Mouse (Mus musculus) erythroid progenitor cell, adult 5-6 weeks (primary cell): ENCODE measurements around the gene Fam89a. TPM values are rescaled to one million over a fixed set of nuclear protein-coding genes. Genes with fewer than 3 reads are reported as not detected.

Source experiments
- ATAC-seq: replicated peaks from 2 replicates; pipeline ENCODE4 v1.8.0; 2016; ENCODE audit warnings: moderate number of reproducible peaks, mild to moderate bottlenecking, moderate TSS enrichment, inconsistent platforms; ENCODE audit not compliant: poor library complexity, low FRiP score, severe bottlenecking
- total RNA-seq, 2 experiments: library from RNA; stranded (forward) in 1 of 2; stranded (reverse) in 1 of 2; fragments of 150-400 nt in 1 of 2; fragments of 186-747, 209-891 nt in 1 of 2; gene quantifications; 2 replicates each; pipeline versions ENCODE4 v1.2.3 to v1.2.4; 2015 to 2017; ENCODE audit warnings: low replicate concordance in 2 of 2

The Fam89a gene
- total RNA-seq, 2 experiments from 2014 or later, result not detected

DNA sequence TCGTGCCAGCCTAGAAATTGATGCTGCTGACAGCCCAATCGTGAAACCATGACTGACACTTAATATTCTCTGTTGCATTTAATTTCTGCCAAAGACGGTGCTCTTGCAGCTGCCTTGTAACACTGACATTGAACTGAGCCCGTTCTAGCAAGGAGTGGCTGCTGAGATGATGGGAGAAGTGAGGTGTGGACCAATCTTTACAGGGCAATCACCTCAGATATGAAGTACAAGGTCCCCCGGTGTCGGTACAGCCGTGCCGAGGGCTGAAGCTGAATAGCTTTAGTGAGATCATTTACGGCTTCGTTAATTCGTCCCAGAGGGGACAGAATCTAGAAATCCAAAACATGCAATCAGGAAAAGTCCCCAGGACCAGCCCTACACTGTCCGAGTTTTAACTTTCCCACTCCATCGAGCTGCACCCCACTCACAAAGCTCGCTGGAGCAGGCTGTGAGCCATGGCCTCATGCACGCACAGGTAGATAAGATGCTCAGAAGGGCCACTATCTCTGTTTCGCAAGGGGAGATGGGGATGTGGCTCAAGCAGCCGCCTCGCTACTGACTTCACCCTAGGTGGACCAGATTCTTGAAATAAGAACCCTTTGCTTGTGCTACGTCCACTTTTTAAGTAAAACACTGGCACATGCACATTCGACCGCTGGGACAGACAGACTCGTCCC is 56.1 kb downstream of the Fam89a start:
- no peak for ATAC-seq

DNA sequence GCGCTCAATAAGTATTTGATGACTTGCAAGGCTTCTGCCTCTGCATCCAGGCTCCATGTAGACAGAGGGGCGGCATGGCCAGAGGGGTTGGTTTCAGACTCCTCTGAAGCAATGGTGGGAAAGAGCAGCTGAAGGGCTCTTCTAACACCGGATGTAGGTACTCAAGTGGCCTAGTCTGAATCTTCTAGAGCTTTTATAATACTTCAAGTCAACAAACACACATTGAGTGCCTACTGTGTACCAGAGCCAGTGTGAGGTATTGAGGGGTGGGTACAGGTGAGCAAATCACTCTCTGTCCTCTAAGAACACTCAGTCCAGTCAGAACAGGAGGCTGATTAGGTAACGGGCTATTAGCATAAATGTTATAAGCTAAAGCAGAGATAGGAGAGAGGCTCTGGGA is 59.9 kb downstream of the Fam89a start:
- no peak for ATAC-seq

Other genes starting within 250 kb of the Fam89a start
- gene Cog2, start 231.1 kb downstream of the Fam89a start, total RNA-seq (2015; ENCODE audit: low replicate concordance), result 6.7 and 9.4 TPM in 2 replicates
- gene Cog2, start 231.1 kb downstream of the Fam89a start, total RNA-seq (2017; ENCODE audit: low replicate concordance), result 14.5 and 18.4 TPM in 2 replicates
- 1.1 and 2.5 TPM in 2 replicates for gene Agt, start 182.1 kb downstream of the Fam89a start, total RNA-seq (2015; ENCODE audit: low replicate concordance)
- gene Agt, start 182.1 kb downstream of the Fam89a start, total RNA-seq (2017; ENCODE audit: low replicate concordance), result not detected in 2 replicates
- not detected in 2 replicates for gene Capn9, start 175.7 kb downstream of the Fam89a start, total RNA-seq (2015; ENCODE audit: low replicate concordance)
- gene Capn9, start 175.7 kb downstream of the Fam89a start, total RNA-seq (2017; ENCODE audit: low replicate concordance), result not detected in 2 replicates
- gene 2310022B05Rik, start 88.5 kb downstream of the Fam89a start, total RNA-seq (2015; ENCODE audit: low replicate concordance), result 38.6 and 42.8 TPM in 2 replicates
- gene 2310022B05Rik, start 88.5 kb downstream of the Fam89a start, total RNA-seq (2017; ENCODE audit: low replicate concordance), result 12.5 and 17.8 TPM in 2 replicates
- 26.3 and 34.8 TPM in 2 replicates for gene Ttc13, start 29.8 kb downstream of the Fam89a start, total RNA-seq (2015; ENCODE audit: low replicate concordance)
- 25.9 and 26.0 TPM in 2 replicates for gene Ttc13, start 29.8 kb downstream of the Fam89a start, total RNA-seq (2017; ENCODE audit: low replicate concordance)
- gene Arv1, start 29.7 kb downstream of the Fam89a start, total RNA-seq (2015; ENCODE audit: low replicate concordance), result 1.7 TPM in 1 of 2 replicates, not detected in the other
- gene Arv1, start 29.7 kb downstream of the Fam89a start, total RNA-seq (2017; ENCODE audit: low replicate concordance), result 2.3 TPM in 1 of 2 replicates, not detected in the other
- gene Trim67, start 41.3 kb upstream of the Fam89a start, total RNA-seq (2015; ENCODE audit: low replicate concordance), result not detected in 2 replicates
- not detected in 2 replicates for gene Trim67, start 41.3 kb upstream of the Fam89a start, total RNA-seq (2017; ENCODE audit: low replicate concordance)
- 35.2 and 40.4 TPM in 2 replicates for gene Gnpat, start 111.2 kb upstream of the Fam89a start, total RNA-seq (2015; ENCODE audit: low replicate concordance)
- gene Gnpat, start 111.2 kb upstream of the Fam89a start, total RNA-seq (2017; ENCODE audit: low replicate concordance), result 22.5 and 31.8 TPM in 2 replicates
- 4.0 and 5.4 TPM in 2 replicates for gene 2810004N23Rik, start 111.3 kb upstream of the Fam89a start, total RNA-seq (2015; ENCODE audit: low replicate concordance)
- 5.7 and 7.4 TPM in 2 replicates for gene 2810004N23Rik, start 111.3 kb upstream of the Fam89a start, total RNA-seq (2017; ENCODE audit: low replicate concordance)
- 1.8 and 7.1 TPM in 2 replicates for gene Exoc8, start 145.9 kb upstream of the Fam89a start, total RNA-seq (2015; ENCODE audit: low replicate concordance)
- gene Exoc8, start 145.9 kb upstream of the Fam89a start, total RNA-seq (2017; ENCODE audit: low replicate concordance), result 7.9 and 11.4 TPM in 2 replicates
- gene Sprtn, start 146.1 kb upstream of the Fam89a start, total RNA-seq (2015; ENCODE audit: low replicate concordance), result 15.9 and 17.7 TPM in 2 replicates
- gene Sprtn, start 146.1 kb upstream of the Fam89a start, total RNA-seq (2017; ENCODE audit: low replicate concordance), result 16.6 and 20.2 TPM in 2 replicates
- 2.5 and 5.4 TPM in 2 replicates for gene Egln1, start 197.5 kb upstream of the Fam89a start, total RNA-seq (2015; ENCODE audit: low replicate concordance)
- 2.2 and 2.9 TPM in 2 replicates for gene Egln1, start 197.5 kb upstream of the Fam89a start, total RNA-seq (2017; ENCODE audit: low replicate concordance)